Mouse (Mus musculus) adrenal gland, adult (tissue): ENCODE measurements around the gene Polr1e.

ENCODE experiments used
- DNase-seq, 2 experiments: peaks; one replicate each; pipeline ENCODE4 v3.0.0; 2022 to 2023; ENCODE audit warnings: low spot score in 1 of 2; ENCODE audit not compliant: inconsistent age in 2 of 2

Gene Polr1e

GRCm38 (mm10) chr4:45018452-45018980 lies at the start of gene Polr1e:
Polr1e (plus strand) TSS chr4:45018583.
- peak; percentile 94 to 98 for DNase-seq

- peak in 1 of 2 experiments; percentile 27 for DNase-seq
Measured at GRCm38 (mm10) chr4:44970056-44970455, 48.3 kb upstream of the Polr1e start.

GRCm38 (mm10) chr4:44970612-44971110 lies 47.7 kb upstream of the Polr1e start:
- peak; percentile 58 to 84 for DNase-seq

DNA sequence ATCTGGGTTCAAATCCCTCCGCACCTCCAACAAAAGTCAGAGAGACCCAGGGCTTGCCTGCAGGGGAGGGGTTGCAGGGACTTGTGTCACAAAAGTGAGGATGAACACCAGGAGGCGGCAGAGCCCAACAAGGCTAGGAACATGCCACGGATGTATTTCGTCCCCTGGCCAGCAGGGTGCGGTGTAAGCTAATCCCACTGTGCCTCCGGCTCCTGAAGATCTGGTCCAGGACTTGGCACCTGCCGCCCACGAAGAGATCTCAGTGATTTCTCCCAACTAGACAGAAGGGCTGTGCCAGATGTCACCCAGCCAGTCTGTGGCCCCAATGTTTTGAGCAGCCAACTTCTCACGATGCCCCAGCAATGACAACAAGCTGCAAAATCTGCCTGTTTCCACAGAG lies 44.9 kb upstream of the Polr1e start:
- peak; percentile 92 to 97 for DNase-seq

DNA sequence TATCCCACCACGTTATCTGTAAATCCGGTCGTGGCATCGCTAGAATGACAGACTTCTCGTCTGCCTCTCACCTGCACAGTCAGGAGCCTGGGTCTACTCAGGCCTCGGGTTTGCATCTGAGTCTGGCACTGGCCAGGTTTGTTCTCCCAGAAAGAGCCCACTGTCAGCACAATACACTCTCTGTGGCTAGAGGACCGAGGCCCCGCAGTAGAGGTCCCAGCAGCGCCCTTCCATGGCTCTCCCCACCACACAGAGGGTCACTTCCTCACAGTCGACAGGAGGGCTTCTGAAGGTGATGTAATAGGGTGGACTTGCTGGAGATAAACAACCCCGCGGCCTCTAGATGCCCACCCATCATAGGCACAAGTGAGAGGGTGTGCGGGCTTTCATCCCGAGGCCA lies 44.5 kb upstream of the Polr1e start:
- no peak for DNase-seq

DNA sequence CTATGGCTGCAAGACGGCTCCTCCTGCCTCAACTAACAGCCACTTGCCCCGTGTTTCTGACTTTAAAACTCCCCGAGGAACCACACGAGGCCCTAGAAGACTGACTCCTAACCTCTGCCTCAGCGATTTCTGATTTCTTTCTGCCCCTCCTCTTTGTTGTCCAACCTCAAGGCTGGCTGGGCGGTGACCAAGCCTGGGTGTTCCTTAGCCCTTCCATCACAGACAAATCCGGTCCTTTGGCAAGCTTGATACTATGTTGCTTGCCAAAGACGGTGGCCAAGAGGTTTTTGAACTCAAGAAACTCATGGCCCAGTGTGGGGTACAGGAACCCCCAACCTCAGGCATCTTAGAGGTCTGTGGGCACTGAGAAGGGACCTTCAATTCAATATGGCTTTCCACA lies 44.1 kb upstream of the Polr1e start:
- peak in 1 of 2 experiments; percentile 49 for DNase-seq

DNA sequence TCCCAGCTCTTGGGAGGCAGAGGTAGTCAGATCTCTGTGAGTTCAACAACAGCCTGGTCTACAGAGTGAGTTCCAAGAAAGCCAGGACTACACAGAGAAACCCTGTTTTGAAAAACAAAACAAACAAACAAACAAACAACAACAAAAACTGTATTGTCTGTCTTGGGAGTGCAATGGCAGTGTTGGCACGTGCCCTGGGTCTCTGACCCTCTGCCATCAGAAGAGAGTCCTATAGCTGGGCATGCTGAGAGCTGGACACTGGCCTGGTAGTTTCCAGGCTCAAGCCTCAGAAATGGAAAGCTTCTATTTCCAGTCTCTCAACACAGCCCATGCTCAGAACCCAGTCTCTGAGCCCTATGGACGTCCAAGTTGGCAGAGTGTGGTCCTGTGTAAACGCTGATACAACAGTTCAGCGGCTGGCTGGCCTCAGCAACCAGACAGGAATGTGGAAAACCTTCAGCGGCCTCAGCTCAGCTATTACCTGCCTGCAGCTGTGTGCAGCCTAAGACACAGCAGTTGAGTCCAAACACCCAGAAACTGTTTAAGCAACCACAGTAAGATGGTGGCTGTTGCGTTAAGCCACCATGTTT lies 42.3 kb upstream of the Polr1e start:
- DNase-seq = no peak

GRCm38 (mm10) chr4:44976921-44977710 lies 41.3 kb upstream of the Polr1e start:
- DNase-seq = peak in 1 of 2 experiments; percentile 28

DNA sequence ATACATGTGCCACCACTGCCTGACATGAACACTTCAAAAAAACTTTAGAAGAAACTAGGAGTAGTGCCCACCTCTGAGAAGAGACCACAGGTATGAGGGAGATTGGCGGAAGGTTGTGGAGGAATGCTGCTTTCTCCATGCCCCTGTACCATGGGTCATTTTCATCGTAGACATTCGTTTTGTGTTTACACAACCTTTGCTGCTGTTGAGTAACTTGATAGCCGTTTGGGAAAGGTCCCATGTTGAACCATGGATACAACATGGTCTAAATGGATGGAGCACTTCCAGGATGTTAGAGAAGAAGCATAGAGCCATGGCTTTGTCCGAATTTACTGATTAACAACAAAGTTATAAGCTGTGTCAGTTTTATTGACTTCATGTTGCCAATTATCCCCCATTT lies 40.2 kb upstream of the Polr1e start:
- peak in 1 of 2 experiments; percentile 40 for DNase-seq

- peak; percentile 90 to 93 for DNase-seq
Measured at GRCm38 (mm10) chr4:44979794-44980338, 38.5 kb upstream of the Polr1e start.

DNA sequence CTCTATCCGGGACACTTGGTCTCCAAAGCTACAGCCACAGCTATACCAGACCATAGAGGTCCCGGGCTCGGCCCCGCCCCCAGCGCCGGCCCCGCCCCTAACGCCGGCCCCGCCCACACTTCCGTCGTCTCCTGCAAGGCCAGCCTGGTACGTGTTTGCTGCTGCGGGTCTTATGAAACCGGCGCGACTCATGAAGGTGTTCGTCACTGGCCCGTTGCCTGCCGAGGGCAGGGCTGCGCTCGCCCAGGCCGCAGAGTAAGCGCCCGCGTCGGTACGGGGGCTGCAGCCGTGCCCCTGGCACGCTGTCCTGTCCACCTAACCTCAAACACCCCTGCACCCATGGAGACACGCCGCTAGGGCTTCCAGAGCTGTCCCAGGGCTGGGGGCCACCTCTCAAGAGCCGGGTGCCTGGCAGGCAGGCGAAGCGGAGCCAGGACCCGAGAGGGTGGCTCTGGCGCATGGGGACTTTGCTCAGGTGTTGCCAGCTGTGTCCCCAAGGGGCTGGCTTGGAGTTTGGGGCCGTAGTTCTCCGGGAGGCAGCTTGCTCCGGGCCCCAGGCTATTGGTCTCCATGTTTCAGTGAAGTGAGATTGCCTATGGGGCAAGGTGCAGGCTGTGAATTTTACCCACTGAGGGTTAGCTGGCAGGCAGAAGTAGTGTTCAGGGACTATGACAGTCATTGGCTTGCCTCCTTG lies 37.0 kb upstream of the Polr1e start, which contains the start of gene Grhpr:
Gene Grhpr (plus strand): TSS at position 116 of the 694 bp plus-strand sequence.
- DNase-seq = peak; percentile 91 to 98

- no peak for DNase-seq
Measured at GRCm38 (mm10) chr4:44981974-44982287, 36.5 kb upstream of the Polr1e start.

GRCm38 (mm10) chr4:44982440-44983130 lies 35.8 kb upstream of the Polr1e start:
- peak in 1 of 2 experiments; percentile 79 for DNase-seq

DNA sequence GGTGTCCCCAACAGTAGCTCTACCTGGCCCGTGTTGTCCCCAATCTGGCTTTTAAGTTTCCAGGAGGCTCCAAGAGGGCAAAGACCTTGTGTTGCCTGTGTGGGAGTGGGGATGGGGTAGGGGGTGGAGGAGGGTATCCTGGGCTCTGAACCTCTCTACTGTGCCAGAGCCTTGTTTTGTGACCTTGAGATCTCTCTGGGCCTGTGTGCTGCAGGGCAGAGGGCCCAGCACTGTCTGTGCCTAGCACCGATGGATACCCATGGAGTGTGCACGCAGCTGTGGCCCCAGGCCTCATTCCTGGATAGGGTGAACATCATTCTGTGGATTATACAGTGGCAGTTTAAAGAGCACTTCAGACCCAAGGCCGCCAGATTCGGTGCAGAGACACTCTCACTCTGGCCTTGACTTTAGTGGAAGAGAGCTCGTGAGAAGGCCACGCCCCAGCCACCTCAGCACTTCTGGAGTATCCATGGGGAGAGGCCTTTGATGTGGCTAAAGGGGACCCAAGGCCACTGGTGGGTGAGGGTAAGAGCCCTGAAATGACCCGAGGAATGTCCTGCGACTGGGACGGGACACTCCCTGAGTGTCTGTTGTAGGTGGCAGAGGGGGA lies 35.1 kb upstream of the Polr1e start:
- peak; percentile 87 to 92 for DNase-seq

- peak in 1 of 2 experiments; percentile 22 for DNase-seq
Measured at GRCm38 (mm10) chr4:44990560-44990959, 27.8 kb upstream of the Polr1e start.

DNA sequence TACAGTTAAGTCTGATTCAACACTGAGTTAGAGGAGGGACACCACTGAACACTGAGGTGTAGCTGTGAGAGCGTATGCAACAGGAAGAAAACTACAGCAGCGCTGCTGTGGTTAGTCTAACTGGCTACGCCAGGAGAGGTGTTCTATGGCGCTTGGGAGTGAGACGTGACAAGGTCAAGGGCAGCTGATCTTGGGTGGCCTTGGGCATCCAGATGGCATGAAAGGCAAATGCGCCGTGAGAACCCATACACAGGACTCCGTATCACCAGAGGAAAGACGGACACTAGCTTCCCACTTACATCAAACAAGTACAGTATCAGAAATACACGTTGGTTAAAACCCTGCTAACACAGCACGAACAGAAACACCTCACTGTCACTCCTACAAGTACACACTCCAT lies 26.1 kb upstream of the Polr1e start:
- DNase-seq = peak; percentile 52 to 79

DNA sequence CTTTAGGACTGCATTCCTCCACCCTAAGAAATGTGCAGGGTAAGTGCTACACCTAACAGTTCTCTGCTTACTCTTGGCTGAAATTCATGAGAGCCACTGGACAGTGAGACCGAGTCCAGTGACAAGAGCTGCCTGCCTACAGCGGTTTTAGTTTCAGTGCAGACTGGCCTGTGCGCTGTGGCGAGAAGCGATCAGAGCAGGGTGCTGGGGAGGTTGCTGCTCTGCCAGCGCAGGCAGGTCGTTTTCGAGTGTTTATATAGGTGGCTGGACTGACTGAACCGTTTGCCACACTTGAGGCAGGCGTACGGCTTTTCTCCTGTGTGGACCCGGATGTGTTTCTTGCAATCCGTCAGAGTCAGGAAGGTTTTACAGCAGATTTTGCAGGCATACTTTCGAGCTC lies 25.2 kb upstream of the Polr1e start:
- DNase-seq = peak; percentile 11 to 46

GRCm38 (mm10) chr4:44993847-44994246 lies 24.5 kb upstream of the Polr1e start:
- DNase-seq = peak in 1 of 2 experiments; percentile 4

GRCm38 (mm10) chr4:44994776-44995175 lies 23.6 kb upstream of the Polr1e start:
- DNase-seq = peak in 1 of 2 experiments; percentile 14

- DNase-seq = no peak
Measured at GRCm38 (mm10) chr4:44998071-44998470, 20.3 kb upstream of the Polr1e start.
